Mouse (Mus musculus) gonadal fat pad, adult 2 months (tissue): ENCODE results near the gene Cadm4. TPM values are rescaled to one million over a fixed set of nuclear protein-coding genes. Genes with fewer than 3 reads are reported as not detected.

Source experiments
- DNase-seq: peaks from one replicate; pipeline ENCODE4 v3.0.0-alpha.2; 2012; ENCODE audit warnings: low read depth
- polyA plus RNA-seq: library from polyadenylated mRNA; depleted of rRNA; stranded (reverse); fragments of >200 nt; gene quantifications from 2 replicates; pipeline ENCODE4 v1.2.3, GENCODE M21; 2012; rRNA removed

The Cadm4 gene
- polyA plus RNA-seq, 1 experiment, result 3.0 TPM

DNA sequence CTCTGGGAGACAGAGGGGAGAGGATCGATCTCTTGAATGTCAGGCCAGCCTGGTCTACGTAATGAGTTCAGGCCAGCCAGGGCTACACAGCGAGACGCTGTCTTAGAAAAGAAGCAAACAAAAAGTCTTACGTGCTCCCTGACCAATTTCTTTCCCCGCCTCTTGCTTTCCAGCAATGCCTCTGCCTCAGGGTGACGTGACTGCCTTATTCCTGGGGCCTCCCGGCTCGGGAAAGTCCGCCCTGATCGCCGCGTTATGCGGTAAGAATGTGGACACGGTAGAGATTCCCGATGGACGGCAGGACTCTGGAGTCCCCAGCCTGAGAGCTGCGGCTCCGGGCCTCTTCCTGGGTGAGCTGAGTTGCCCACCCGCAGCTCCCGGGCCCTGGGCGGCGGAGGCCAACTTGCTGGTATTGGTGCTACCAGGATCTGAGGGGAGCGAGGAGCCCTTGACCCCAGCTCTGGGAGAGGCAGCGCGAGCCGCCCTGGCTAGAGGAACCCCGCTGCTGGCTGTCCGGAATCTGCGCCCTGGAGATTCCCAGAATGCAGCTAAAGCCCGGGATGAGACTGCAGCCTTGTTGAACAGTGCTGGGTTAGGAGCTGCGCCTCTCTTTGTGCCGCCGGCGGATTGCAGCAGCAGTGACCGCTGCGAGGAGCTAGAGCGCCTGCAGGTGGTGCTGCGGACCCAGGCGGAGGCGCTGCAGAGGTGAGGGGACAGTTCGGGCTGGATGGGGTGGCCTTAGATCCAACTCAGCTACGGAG, 49.6 kb downstream of the Cadm4 start:
- no peak for DNase-seq

DNA sequence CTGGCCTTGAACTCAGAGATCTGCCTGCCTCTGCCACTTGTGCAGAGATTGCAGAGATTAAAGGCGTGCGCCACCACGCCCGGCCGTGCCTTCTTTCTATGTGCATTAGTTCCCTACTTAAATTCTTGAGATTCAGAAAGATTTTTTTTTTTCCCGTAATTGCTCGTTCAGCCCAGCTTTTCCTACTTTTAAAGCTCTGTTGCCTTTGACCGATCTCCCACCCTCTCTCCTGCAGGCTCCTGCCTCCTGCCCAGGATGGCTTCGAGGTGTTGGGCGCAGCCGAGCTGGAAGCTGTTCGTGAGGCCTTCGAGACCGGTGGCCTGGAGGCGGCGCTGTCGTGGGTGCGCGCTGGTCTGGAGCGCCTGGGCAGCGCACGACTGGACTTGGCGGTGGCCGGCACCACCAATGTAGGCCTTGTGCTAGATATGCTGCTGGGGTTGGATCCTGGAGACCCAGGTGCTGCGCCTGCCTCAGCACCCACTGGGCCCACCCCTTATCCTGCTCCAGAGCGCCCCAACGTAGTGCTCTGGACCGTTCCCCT, 51.3 kb downstream of the Cadm4 start:
- DNase-seq, result no peak

DNA sequence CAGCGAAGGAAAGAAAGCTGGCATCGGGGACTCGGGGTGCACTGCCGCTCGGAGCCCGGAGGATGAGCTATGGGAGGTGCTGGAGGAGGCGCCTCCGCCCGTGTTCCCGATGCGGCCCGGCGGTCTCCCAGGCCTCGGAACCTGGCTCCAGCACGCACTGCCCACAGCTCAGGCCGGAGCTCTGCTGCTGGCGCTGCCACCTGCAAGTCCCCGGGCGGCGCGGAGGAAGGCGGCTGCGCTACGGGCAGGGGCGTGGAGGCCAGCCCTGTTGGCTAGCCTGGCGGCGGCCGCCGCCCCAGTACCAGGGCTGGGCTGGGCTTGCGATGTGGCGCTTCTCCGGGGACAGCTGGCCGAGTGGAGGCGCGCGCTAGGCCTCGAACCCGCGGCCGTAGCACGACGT, 52.0 kb downstream of the Cadm4 start:
- DNase-seq, result no peak

DNA sequence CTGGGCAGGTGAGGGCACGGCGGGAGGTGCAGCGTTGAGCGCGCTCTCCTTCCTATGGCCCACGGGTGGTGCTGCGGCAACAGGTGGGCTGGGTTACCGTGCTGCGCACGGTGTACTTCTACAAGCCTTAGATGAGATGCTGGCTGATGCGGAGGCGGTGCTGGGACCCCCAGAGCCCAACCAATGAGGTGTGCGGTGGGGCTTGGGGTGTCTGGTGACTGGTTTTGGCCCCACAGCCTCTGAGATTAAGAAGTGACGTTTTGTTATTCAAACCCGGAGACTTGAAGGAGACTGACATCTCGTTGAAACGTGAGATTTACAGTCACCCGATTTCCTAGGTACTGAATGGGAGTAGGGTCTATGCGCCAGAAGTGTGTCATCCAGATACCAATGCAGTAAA, 52.5 kb downstream of the Cadm4 start:
- DNase-seq, result no peak

DNA sequence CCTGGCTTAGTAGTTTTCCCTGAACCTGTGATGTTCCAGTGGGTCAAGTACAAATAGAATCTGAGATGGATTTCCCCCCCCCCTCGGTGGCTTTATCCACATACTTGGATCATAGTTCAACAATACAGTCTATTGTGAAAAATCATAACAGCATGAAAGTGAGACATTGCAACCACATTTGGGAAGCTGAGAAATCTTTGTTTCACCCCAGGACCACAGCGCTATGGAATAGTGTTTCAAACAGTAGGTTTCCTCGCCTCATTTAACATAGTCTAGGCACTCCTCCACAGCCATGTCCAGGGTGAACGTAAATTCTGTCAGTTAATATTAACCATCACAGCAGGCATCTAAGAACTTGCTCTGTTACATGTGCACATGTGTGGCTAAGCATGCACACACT, 55.3 kb downstream of the Cadm4 start:
- DNase-seq, result no peak

DNA sequence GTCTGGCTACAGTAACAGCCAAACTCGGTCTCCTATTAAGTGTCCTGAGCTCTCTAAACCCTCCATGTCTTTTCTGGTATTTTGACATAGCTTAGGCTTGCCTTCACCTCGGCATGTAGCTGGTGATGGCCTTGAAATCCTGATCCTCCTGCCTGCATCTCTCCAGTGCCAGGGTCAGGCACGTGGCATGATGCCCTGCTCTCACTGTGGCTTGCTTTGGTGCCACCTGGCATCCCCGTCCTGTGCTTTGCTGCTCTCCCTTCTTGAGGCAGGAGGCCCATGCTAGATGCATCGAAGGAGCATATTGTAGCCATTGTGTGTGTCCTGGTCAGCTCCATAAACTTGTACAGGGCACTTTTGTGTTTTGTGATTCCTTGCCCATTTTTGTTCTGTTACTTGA, 55.8 kb downstream of the Cadm4 start:
- no peak for DNase-seq

DNA sequence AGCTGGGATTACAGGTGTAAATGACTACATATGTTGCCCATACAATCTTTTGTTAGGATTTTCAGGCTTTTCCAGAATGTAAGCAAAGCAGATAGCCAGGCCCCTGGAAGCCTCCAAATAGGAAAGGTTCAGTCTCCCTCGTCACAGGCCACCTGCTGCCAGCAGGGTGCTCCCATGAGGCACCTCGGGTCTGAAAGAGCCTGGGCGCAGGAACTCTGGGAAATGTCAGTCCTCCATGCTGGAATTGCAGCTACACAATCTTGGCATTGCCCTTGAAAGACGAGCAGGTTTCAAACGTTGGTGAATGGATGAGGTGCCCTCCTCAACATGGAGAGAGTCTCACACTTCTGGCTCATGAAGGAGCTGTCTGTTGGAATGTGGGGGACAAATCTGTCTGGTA, 56.3 kb downstream of the Cadm4 start:
- no peak for DNase-seq

DNA sequence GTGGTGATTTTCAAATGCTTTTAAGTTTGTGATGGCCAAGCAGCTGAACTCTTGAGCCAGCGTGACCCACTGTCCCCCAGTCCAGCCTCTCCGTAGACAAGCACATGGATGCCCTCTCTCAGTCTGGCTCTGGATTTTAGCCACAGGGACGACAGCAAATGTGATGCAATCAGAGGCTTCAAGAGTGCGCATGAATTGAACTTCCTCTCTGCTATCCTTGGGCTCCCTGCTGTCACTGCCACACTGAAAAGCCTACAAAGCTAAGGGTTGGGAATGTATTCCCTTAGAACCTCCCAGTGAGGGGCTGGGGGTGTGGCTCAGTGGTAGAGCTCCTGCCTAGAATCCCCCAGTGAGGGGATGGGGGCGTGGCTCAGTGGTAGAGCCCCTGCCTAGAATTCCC, 56.9 kb downstream of the Cadm4 start:
- DNase-seq, result no peak

DNA sequence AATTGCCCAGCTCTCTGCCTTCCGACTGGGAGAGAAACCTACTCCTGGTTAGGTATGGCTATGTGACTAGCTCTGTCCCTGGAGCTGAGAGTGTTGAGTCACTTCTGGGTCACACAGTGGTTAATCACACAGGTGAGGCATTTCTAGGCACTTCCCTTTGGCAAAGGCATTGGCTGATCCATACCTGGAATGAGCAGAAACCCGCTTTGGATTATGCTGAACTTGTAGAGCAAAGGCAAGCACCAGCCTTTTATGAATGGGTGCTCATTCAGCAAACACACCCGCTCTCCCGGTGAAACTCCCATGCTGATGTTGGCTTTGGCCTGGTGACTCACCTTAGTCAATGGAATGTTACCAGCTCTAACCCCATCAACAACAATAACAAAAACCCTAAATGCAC, 57.9 kb downstream of the Cadm4 start:
- DNase-seq, result peak; percentile 73

DNA sequence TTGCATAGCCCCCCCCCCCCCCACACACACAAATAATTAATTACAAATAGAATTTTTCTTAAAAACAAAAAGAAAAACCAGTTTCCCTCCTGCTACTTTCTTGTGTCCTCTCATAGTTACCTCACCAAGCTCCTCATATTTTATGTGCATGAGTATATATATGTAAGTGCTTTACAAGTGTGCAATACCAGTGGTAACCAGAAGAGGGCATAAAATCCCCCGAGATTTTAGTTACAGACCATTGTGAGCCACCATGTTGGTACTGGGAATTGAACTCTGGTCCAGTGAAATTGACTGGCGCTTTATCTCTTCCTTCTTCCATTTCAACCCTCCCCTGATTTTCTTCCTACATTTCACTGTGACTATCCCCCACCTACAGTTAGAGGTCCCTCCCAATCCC, 62.7 kb downstream of the Cadm4 start:
- no peak for DNase-seq

DNA sequence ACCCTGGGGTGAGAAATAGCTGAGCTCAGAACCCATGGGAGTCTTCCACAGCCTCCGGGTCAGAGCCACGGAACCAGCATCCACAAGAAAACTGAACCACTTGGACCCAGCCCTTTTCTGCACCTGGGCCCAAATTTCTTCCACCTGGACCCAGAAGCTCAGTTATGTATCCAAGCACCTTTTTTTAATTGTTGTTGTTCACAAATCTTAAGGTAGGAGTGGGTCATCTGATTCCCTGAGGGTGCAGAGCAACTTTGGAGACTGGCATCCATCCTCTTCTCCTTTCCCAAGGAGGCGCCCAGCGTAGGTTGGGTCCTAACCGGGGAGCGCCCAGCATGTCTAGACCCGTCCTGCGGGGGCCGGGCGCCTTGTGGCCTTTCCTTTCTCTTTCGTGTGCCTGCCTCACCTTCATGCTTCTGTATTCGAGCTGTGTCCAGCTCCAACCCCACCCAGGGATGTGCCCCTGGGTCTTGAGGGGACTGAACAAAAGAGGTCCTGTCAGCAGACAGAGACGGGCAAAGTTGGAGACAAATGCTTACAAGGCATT, 64.3 kb downstream of the Cadm4 start, which contains the start of the genes Pinlyp and Xrcc1:
Pinlyp (minus strand) TSS at position 51 of the 547 bp plus-strand sequence.
Xrcc1 (plus strand) TSS at position 222 of the 547 bp plus-strand sequence.
- no peak for DNase-seq

DNA sequence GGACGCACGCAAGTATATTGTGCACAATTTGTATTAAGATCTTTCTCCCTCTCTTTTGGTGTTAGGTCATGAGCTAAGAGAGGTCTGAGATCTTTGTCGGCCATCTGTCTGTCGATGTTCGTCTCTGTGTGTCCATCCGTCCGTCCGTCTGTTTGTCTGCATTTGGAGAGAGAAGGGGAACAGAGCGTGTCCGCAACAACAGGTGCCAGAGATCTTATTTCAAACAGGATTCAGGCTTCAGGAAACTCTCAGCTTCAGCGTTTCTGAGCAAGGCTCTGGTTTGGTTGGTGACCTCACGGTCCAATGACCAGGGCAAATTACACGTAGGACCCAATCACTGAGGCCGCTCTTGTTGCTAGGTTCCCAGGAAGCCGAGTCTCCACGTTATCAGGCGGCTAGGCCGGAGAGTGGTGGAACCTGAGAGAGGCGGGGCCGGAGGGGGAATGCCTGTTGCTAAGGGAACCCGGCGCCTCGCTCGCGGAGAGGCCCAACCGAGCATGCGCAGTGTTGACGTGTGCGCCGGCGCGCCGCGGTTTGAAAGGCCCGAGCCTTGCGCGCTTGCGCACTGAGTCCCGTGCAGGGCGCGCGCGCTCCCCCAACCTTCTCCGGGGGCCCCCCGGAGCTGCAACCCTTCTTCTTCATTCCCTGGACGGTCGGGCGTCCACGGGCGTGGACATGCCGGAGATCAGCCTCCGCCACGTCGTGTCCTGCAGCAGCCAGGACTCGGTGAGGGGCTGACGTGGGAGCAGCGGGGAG, 65.0 kb downstream of the Cadm4 start:
- DNase-seq, result peak; percentile 96

DNA sequence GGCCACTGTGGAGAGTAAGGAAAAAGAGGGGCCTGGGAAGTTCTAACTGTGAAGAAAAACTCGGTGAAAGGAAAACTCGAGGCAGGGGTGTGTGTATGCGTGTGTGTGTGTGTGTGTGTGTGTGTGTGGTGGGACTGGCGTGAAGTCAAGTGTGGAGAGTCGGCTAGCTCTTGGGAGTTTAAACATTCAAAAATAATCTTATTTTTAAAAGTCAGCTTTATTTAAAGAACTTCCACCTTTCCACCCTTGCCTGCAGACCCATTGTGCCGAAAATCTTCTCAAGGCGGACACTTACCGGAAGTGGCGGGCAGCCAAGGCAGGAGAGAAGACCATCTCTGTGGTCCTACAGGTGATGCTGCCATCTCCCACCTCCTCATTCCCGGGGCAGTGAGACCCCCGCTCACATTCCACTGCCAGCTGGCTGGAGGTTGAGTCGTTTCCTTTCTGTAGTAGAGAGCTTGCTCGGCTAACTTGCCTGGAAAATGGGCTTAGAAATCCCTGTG, 65.8 kb downstream of the Cadm4 start:
- DNase-seq, result no peak

DNA sequence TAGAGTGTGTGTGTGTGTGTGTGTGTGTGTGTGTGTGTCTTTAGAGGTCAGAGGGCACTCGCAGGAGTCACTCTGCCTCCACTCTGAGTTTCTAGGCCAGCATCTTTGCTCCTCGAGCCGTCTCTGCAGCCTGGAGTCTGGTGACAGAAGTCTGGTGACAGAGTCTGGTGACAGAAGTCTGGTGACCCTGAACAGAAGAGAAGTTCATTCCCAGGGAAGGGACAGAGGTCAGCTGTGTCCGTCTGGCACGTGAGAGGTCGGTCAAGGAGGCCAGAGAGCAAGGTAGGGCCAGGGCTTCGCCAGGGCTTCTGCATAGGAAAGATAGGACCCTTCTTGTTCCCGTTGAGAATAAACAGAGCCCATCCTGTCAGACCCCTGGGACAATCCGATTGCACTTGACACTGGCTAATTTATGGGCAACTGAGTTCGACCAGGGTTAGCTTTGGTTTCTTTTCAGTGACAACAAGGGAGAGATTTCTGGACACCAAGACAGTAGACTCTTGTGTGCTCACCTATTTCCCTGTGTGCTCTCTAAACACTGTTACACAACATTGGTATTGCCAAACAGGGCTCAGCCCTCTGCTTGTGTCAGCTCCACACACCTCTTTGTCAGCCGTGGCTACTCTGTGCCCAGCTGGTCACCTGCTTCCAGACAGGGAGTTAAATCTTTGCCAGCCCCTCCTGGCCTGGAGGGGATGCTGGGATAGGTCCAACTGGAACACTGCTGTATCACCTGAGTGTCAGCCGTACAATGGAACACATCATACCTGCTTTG, 70.3 kb downstream of the Cadm4 start:
- DNase-seq, result peak; percentile 76

Other genes with a start within 250 kb of the Cadm4 start
- gene Zfp109, start 244.5 kb upstream of the Cadm4 start, polyA plus RNA-seq, result 1.6 TPM in 2 replicates
- gene Zfp108, start 227.2 kb upstream of the Cadm4 start, polyA plus RNA-seq, result 1.8 and 1.9 TPM in 2 replicates
- 2.4 and 3.2 TPM in 2 replicates for gene Zfp93, start 211.6 kb upstream of the Cadm4 start, polyA plus RNA-seq
- gene Zfp61, start 180.8 kb upstream of the Cadm4 start, polyA plus RNA-seq, result 9.0 and 9.8 TPM in 2 replicates
- 7.2 and 7.4 TPM in 2 replicates for gene Zfp94, start 165.4 kb upstream of the Cadm4 start, polyA plus RNA-seq
- gene Tescl, start 148.1 kb upstream of the Cadm4 start, polyA plus RNA-seq, result 1.5 and 8.3 TPM in 2 replicates
- 0.04 TPM in 1 of 2 replicates, not detected in the other for gene Lypd5, start 132.8 kb upstream of the Cadm4 start, polyA plus RNA-seq
- 7.3 and 10.2 TPM in 2 replicates for gene Kcnn4, start 111.8 kb upstream of the Cadm4 start, polyA plus RNA-seq
- gene Smg9, start 82.4 kb upstream of the Cadm4 start, polyA plus RNA-seq, result 51.5 and 58.6 TPM in 2 replicates
- gene Irgc1, start 29.7 kb upstream of the Cadm4 start, polyA plus RNA-seq, result 7.9 and 10.0 TPM in 2 replicates
- 7.1 and 11.3 TPM in 2 replicates for gene Plaur, start 19.5 kb upstream of the Cadm4 start, polyA plus RNA-seq
- gene Zfp428, start 25.0 kb downstream of the Cadm4 start, polyA plus RNA-seq, result 5.2 and 6.6 TPM in 2 replicates
- 0.35 and 0.72 TPM in 2 replicates for gene AC161166.1, start 30.4 kb downstream of the Cadm4 start, polyA plus RNA-seq
- gene Irgq, start 48.7 kb downstream of the Cadm4 start, polyA plus RNA-seq, result 16.0 TPM in 2 replicates
- 0.32 and 0.41 TPM in 2 replicates for gene Pinlyp, start 64.1 kb downstream of the Cadm4 start, polyA plus RNA-seq
- gene Xrcc1, start 64.3 kb downstream of the Cadm4 start, polyA plus RNA-seq, result 39.2 and 43.6 TPM in 2 replicates
- 13.5 and 17.7 TPM in 2 replicates for gene Ethe1, start 105.5 kb downstream of the Cadm4 start, polyA plus RNA-seq
- 0.04 and 0.06 TPM in 2 replicates for gene Zfp575, start 105.6 kb downstream of the Cadm4 start, polyA plus RNA-seq
- 2.4 and 3.4 TPM in 2 replicates for gene Phldb3, start 128.7 kb downstream of the Cadm4 start, polyA plus RNA-seq
- gene Lypd3, start 154.5 kb downstream of the Cadm4 start, polyA plus RNA-seq, result 1.5 and 1.9 TPM in 2 replicates
- gene Tex101, start 194.7 kb downstream of the Cadm4 start, polyA plus RNA-seq, result 0.58 TPM in 1 of 2 replicates, not detected in the other
- gene BC049730, start 227.2 kb downstream of the Cadm4 start, polyA plus RNA-seq, result 0.18 TPM in 1 of 2 replicates, not detected in the other
- gene Gm4763, start 244.9 kb downstream of the Cadm4 start, polyA plus RNA-seq, result 0.25 TPM in 1 of 2 replicates, not detected in the other